Mouse (Mus musculus) intestine, embryonic 14.5 days (tissue): ENCODE measurements around the gene Mocs1. TPM values are rescaled to one million over a fixed set of nuclear protein-coding genes. Genes with fewer than 3 reads are reported as not detected.
A peak's percentile ranks its signal among the peaks of the same experiment; 100 is the strongest.
"Not testable (repeated sequence)": the region's sequence is repeated elsewhere in the genome, so short reads cannot be mapped to it uniquely, and the experiment has no call there.

ENCODE experiments used
- ATAC-seq: fragments of 200-750 bp; cut with Nextera tagmentation; replicated peaks from 2 replicates; pipeline ENCODE4 v1.8.0; 2017; ENCODE audit warnings: low read depth, moderate number of reproducible peaks, moderate TSS enrichment, moderate library complexity; ENCODE audit not compliant: low FRiP score, low TSS enrichment
- DNase-seq: peaks from one replicate; pipeline ENCODE4 v3.0.0-alpha.2; 2018; ENCODE audit warnings: low spot score
- H3K27ac ChIP-seq: fragments of 300-500 bp; sonication (generic); 2 replicates; pipeline ENCODE4 v1.5.1; 2014; ENCODE audit warnings: low read depth, mild to moderate bottlenecking, control low read depth
- H3K27me3 ChIP-seq: fragments of 300-500 bp; sonication (generic); replicated peaks from 2 replicates; pipeline ENCODE4 v1.6.1; 2014; ENCODE audit warnings: low read length, control low read depth; ENCODE audit not compliant: control insufficient read depth, insufficient read depth
- H3K36me3 ChIP-seq: fragments of 300-500 bp; sonication (generic); 2 replicates; pipeline ENCODE4 v1.6.1; 2014; ENCODE audit warnings: low read length, control low read depth; ENCODE audit not compliant: control insufficient read depth, insufficient read depth
- H3K4me1 ChIP-seq: fragments of 300-500 bp; sonication (generic); replicated peaks from 2 replicates; pipeline ENCODE4 v1.6.1; 2014; ENCODE audit warnings: low read length, control low read depth, mixed read lengths; ENCODE audit not compliant: control insufficient read depth, insufficient read depth
- H3K4me2 ChIP-seq: fragments of 300-500 bp; sonication (generic); 2 replicates; pipeline ENCODE4 v1.6.1; 2014; ENCODE audit warnings: low read length
- H3K4me3 ChIP-seq: fragments of 300-500 bp; sonication (generic); 2 replicates; pipeline ENCODE4 v1.5.1; 2014; ENCODE audit warnings: low read depth, low read length, control low read depth, mixed read lengths
- H3K9ac ChIP-seq: fragments of 300-500 bp; sonication (generic); 2 replicates; pipeline ENCODE4 v1.6.1; 2014; ENCODE audit warnings: mild to moderate bottlenecking, low read length
- H3K9me3 ChIP-seq: fragments of 300-500 bp; sonication (generic); 2 replicates; pipeline ENCODE4 v1.6.1; 2016; ENCODE audit warnings: low read length, control low read depth; ENCODE audit not compliant: control insufficient read depth
- WGBS: fragments of 180-500 bp; shearing (Covaris S2); extraction: QIAGEN DNeasy Blood & Tissue Kit; methylation state at CpG from one replicate; pipeline ENCODE4 v1.1.7; 2014; 5-methylcytosine and 5-hydroxymethylcytosine counted together
- polyA plus RNA-seq: library from polyadenylated mRNA; unstranded; fragments of >200 nt; fragmentation: Nextera tagmentation; extraction: Ambion mirVana; gene quantifications from 2 replicates; pipeline ENCODE4 v1.2.1, GENCODE M21; 2014

Gene Mocs1
- polyA plus RNA-seq, 1 experiment from 2014 or later: 7.8 TPM

DNA sequence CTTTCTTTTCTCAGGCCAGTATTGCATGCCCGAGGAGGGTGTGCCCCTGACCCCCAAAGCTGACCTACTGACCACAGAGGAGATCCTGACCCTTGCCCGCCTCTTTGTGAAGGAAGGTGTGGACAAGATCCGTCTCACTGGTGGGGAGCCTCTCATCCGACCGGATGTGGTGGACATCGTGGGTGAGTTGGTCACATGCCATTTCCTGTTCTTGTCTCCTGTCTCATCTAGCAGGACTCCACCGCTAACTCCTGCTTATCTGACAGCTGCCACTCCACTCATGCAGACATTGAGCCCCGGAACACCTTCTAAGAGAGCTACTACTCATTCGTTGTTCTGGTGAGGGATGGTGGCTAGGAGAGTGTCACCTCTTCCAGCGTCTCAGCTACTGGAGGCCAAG is 6.9 kb downstream of the Mocs1 start:
- ATAC-seq: no peak
- H3K27ac ChIP-seq: no peak overlapping the region
- H3K4me1 ChIP-seq: peaks cover 6% of the 10 kb centered on the region
- no peaks in the 10 kb centered on the region for H3K27me3 ChIP-seq
- H3K9ac ChIP-seq: no peak overlapping the region
- WGBS: 94% methylated on average over 10 of the region's 10 CpGs
- no peak for DNase-seq
- H3K4me2 ChIP-seq: no peak overlapping the region
- no peaks in the 10 kb centered on the region for H3K9me3 ChIP-seq
- peaks cover 40% of the 10 kb centered on the region for H3K36me3 ChIP-seq
- H3K4me3 ChIP-seq: no peak overlapping the region

GRCm38 (mm10) chr17:49436631-49437030 is 8.5 kb downstream of the Mocs1 start:
- peaks cover 47% of the 10 kb centered on the region for H3K36me3 ChIP-seq
- H3K4me3 ChIP-seq: no peak overlapping the region
- 73% methylated on average over 6 of the region's 6 CpGs for WGBS
- H3K9me3 ChIP-seq: no peaks in the 10 kb centered on the region
- no peak overlapping the region for H3K27ac ChIP-seq
- no peak for ATAC-seq
- no peak overlapping the region for H3K4me2 ChIP-seq
- DNase-seq: no peak
- H3K4me1 ChIP-seq: peaks cover 5% of the 10 kb centered on the region; the same call in 1 of the 2 replicates
- no peaks in the 10 kb centered on the region for H3K27me3 ChIP-seq
- no peak overlapping the region for H3K9ac ChIP-seq

DNA sequence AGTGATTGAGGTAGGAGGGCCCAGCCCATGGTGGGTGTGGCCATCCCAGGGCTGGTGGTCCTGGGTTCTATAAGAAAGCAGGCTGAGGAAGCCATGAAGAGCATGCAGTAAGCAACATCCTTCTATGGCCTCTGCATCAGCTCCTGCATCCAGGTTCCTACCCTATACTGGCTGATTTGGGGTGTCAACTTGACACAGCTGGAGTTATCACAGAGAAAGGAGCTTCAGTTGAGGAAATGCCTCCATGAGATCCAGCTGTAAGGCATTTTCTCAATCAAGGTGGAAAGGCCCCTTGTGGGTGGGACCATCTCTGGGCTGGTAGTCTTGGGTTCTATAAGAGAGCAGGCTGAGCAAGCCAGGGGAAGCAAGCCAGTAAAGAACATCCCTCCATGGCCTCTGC is 9.1 kb downstream of the Mocs1 start:
- H3K9me3 ChIP-seq, DNase-seq, H3K4me2 ChIP-seq, H3K9ac ChIP-seq, H3K27me3 ChIP-seq, H3K27ac ChIP-seq, H3K4me3 ChIP-seq, H3K4me1 ChIP-seq, ATAC-seq: not testable (repeated sequence)
- H3K36me3 ChIP-seq: peaks cover 47% of the 10 kb centered on the region

DNA sequence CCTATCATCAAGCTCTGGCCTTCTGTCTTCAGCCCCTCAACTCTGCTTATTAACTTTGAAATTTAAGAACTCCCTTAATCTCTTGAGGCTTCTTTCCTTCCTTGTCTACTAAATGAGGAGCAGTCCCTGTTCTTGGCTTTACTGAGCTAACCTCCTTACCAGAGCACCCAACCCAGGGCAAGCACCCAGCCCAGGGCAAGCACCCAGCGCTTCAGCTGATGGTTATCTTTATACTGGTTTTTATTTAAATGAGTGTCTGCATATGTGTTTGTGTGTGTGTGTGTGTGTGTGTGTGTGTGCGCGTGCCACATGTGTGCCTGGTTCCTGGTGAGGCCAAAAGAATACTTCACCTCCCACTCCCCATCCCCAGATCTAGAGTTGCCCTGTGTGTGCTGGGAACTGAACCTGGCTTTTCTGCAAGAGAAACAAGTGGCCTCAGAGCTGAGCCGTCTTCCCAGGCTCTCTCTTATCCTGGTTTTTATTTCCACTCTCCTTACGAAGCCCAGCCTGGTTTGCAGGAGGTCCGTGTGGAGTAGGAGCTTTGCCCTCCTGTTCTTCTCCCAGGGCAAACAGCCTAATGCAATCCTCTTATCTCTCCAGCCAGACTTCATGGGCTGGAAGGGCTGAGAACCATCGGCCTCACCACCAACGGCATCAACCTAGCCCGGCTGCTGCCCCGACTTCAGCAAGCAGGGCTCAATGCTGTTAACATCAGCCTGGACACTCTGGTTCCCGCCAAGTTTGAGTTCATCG is 10.8 kb downstream of the Mocs1 start:
- 64% methylated on average over 12 of the region's 12 CpGs for WGBS
- Histone ChIP-seq H3K4me1 (0 out of 2 replicates have a peak, but pooled peaks cover 5% of the 10 kb centered on the region), H3K9ac (no peak overlapping the region), H3K27ac (no peak overlapping the region), H3K27me3 (no peaks in the 10 kb centered on the region), H3K9me3 (no peaks in the 10 kb centered on the region), H3K4me2 (no peak overlapping the region), H3K4me3 (no peak overlapping the region), H3K36me3 (peaks cover 38% of the 10 kb centered on the region)
- DNase-seq: no peak
- no peak for ATAC-seq

- WGBS: 74% methylated on average over 4 of the region's 4 CpGs
- no peak for ATAC-seq
- H3K27ac ChIP-seq: no peak overlapping the region
- DNase-seq: no peak
- no peak overlapping the region for H3K4me2 ChIP-seq
- peaks cover 37% of the 10 kb centered on the region for H3K36me3 ChIP-seq
- H3K4me1 ChIP-seq: 0 out of 2 replicates have a peak, but pooled peaks cover 5% of the 10 kb centered on the region
- no peaks in the 10 kb centered on the region for H3K9me3 ChIP-seq
- H3K27me3 ChIP-seq: no peaks in the 10 kb centered on the region
- no peak overlapping the region for H3K9ac ChIP-seq
- H3K4me3 ChIP-seq: no peak overlapping the region
Observed at GRCm38 (mm10) chr17:49439706-49440105, 11.5 kb downstream of the Mocs1 start.

DNA sequence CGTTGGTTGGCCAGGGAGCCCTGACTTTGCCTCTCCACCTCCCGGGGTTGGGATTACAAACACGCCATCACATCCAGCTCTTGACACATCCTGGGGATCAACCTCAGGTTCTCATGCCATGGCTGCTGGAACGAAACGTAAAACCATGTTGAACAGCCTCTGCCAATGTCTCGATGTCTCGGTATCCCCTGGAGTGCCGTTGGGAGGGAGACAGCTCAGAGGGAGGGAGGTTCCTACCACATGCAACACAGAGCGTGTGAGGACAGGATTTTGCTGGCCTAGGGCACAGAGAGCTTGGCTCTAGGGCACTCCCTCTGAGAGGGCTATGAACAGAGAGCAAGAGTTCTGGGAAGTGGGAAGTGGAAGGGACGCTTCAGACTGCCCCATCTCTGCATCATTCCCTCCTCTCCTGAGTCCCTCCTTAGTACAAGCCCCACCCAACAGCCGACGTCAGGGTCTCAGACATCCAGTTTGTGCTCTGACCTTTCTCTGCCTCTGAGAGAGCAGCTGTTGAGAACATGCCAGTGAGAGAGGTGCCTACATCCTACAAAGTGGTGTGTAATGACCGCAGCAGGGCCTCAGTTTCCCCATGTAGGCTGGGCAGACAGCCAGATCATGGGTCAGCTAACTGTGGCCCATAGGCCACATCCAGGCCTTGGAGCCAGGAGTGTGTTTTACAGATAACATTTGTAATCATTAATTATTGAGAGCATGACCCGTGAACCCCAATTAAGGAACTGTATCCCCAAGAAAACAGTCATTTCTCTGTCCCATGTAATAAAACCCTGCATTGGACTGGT is 12.4 kb downstream of the Mocs1 start:
- Histone ChIP-seq H3K9ac (no peak overlapping the region), H3K4me2 (no peak overlapping the region), H3K4me3 (no peak overlapping the region), H3K4me1 (0 out of 2 replicates have a peak, but pooled peaks cover 5% of the 10 kb centered on the region), H3K9me3 (no peaks in the 10 kb centered on the region), H3K27me3 (no peaks in the 10 kb centered on the region), H3K27ac (no peak overlapping the region), H3K36me3 (peaks cover 29% of the 10 kb centered on the region)
- ATAC-seq (peak; percentile 58; the same call in 1 of the 2 replicates), DNase-seq (no peak)
- 60% methylated on average over 14 of the region's 14 CpGs for WGBS

DNA sequence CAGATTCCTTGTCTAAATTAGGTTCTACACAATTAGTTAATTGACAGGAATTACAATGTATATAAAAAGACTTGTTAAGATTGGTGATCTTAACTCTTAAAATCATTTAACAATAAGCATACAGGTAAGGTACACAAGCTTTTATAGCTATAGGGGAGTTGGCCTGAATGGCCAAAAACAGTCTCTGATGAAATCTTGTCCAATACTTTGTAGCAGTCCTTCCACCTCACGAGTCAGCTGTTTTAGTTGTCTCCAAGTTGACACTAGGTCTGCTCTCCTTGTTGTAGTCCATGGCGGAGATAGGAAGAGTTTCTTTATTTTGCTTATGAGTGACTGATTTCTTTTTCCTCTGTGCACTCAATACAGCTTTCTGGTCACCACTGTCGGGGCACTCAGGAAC is 14.7 kb downstream of the Mocs1 start:
- not testable (repeated sequence) for DNase-seq, H3K4me3 ChIP-seq, H3K9me3 ChIP-seq, H3K27ac ChIP-seq, H3K27me3 ChIP-seq, H3K4me2 ChIP-seq, H3K9ac ChIP-seq, H3K4me1 ChIP-seq, ATAC-seq
- peaks cover 23% of the 10 kb centered on the region for H3K36me3 ChIP-seq
- 44% methylated on average over 3 of the region's 3 CpGs for WGBS

DNA sequence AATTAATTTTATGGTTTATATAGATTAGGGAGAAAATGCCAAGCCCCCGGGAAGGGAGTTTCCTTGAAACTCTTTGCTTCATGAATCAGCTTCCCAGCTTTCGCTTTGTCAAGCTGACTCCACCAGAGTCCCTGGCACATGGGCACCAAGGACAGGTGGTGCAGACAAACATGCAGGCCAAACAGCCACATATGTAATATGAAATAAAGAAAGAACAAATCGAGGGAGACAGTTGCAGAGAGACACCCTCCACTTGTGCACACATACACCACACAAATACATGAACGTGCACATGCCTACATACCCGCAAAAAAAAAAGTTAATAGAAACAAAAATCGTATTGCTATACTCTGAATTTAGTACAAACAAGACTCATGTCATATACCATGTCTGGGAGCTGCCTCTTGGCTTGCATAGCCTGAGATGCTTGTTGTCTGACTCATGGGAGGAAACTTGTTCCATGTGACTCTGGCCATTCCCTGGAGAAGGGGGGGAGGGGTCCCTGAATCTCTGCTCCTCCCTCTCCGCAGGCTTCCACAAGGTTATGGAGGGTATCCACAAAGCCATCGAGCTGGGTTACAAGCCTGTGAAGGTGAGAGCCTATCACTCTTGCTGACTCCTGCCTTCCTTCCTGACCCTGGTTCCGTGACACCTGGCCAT is 20.5 kb downstream of the Mocs1 start:
- peak; percentile 55; the same call in 1 of the 2 replicates for ATAC-seq
- WGBS: 44% methylated on average over 8 of the region's 9 CpGs
- no peak overlapping the region for H3K27ac ChIP-seq
- peaks cover 12% of the 10 kb centered on the region for H3K36me3 ChIP-seq
- H3K27me3 ChIP-seq: no peaks in the 10 kb centered on the region
- no peak overlapping the region for H3K9ac ChIP-seq
- no peak for DNase-seq
- no peaks in the 10 kb centered on the region for H3K9me3 ChIP-seq
- no peak overlapping the region for H3K4me3 ChIP-seq
- H3K4me1 ChIP-seq: peaks cover 12% of the 10 kb centered on the region
- H3K4me2 ChIP-seq: no peak overlapping the region
